Mouse (Mus musculus): ENCODE data around the gene Ppp1r14c.

DNA sequence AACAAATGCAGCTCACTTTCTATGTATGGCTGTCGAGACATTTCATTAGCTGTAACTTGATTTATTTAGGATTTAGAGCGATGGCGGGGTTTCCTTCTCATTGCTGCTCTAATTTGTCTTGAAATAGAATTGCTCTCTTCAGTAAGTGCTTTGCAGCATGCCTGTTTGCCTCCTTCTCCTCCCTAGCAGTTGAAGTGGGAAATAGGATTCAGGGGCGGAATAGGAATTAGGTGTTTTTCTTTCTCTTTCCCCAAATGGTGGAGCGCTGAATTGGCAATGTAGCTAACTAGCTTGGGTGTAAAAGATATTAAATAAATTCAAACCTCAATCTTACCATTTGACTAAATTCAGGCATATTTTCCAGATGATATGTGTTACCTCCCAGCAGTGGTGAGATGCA is 32.2 kb downstream of the Ppp1r14c start:
- TF ChIP-seq POLR2A (IDR thresholded peaks at IDR 0.05; ENCODE audit: low read depth, low read length), result no peak
- TF ChIP-seq CTCF (conservative IDR thresholded peaks at IDR 0.05; ENCODE audit: insufficient read depth, insufficient read length, low read depth, low read length), result no peak

All from kidney, adult 2 months (tissue).